Mouse (Mus musculus): ENCODE data around the gene Insr. TPM values are rescaled to one million over a fixed set of nuclear protein-coding genes. Genes with fewer than 3 reads are reported as not detected.

Gene Insr
- polyA plus RNA-seq, 1 experiment from 2014 or later, result 53.4 TPM

DNA sequence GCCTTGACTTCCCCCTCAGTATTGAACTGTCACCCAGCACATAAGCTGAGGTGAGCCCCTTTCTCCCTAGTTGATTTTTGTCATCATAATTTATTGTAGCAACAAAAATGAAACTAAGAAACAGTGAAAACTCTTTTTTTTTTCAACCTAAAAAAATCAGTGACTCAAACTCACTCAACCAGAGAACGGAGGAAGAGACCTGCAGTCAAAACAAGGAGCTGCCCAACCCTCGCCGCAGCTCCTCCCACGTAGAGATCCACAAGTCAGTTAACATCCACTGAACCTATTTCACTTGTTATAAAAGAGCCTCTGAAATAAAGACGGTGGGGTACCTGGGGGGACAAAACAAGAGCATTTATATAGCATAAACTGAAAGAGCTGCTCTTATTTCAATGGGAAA is 30.7 kb downstream of the Insr start:
- Histone ChIP-seq H3K27ac (ENCODE audit: low read depth, low read length) (no peak overlapping the region), H3K4me2 (ENCODE audit: low read length) (no peak overlapping the region), H3K4me1 (ENCODE audit: control insufficient read depth, insufficient read depth, low read depth, low read length) (no peaks in the 10 kb centered on the region), H3K36me3 (ENCODE audit: control insufficient read depth, insufficient read depth, low read length) (peaks cover 2% of the 10 kb centered on the region), H3K4me3 (ENCODE audit: low read length) (no peak overlapping the region), H3K9ac (ENCODE audit: low read depth, low read length) (no peak overlapping the region), H3K9me3 (ENCODE audit: control insufficient read depth, low read length) (no peaks in the 10 kb centered on the region), H3K27me3 (replicated peaks; ENCODE audit: control insufficient read depth, insufficient read depth, low read length) (no peaks in the 10 kb centered on the region)
- no peak for ATAC-seq
- WGBS, result 92% methylated on average over 5 of the region's 5 CpGs

GRCm38 (mm10) chr8:3247129-3247528 is 32.3 kb downstream of the Insr start:
- WGBS, result 67% methylated on average over 1 of the region's 1 CpGs
- Histone ChIP-seq H3K4me1 (ENCODE audit: control insufficient read depth, insufficient read depth, low read depth, low read length) (no peaks in the 10 kb centered on the region), H3K27ac (ENCODE audit: low read depth, low read length) (no peak overlapping the region)

GRCm38 (mm10) chr8:3243229-3243628 is 36.2 kb downstream of the Insr start:
- ATAC-seq, result no peak
- Histone ChIP-seq H3K36me3 (ENCODE audit: control insufficient read depth, insufficient read depth, low read length) (0 out of 2 replicates have a peak, but pooled peaks cover 2% of the 10 kb centered on the region), H3K27me3 (replicated peaks; ENCODE audit: control insufficient read depth, insufficient read depth, low read length) (no peaks in the 10 kb centered on the region), H3K4me3 (ENCODE audit: low read length) (no peak overlapping the region), H3K9ac (ENCODE audit: low read depth, low read length) (no peak overlapping the region), H3K9me3 (ENCODE audit: control insufficient read depth, low read length) (no peaks in the 10 kb centered on the region), H3K4me1 (ENCODE audit: control insufficient read depth, insufficient read depth, low read depth, low read length) (no peaks in the 10 kb centered on the region), H3K4me2 (ENCODE audit: low read length) (no peak overlapping the region), H3K27ac (ENCODE audit: low read depth, low read length) (no peak overlapping the region)
- whole genome bisulfite sequencing, result 77% methylated on average over 4 of the region's 4 CpGs

More at GRCm38 (mm10) chr8:3247129-3247528, 32.3 kb downstream of the Insr start:
- no peak overlapping the region for H3K9ac ChIP-seq (ENCODE audit: low read depth, low read length)
- H3K9me3 ChIP-seq (ENCODE audit: control insufficient read depth, low read length), result no peaks in the 10 kb centered on the region
- peaks cover 2% of the 10 kb centered on the region; the same call in 1 of the 2 replicates for H3K36me3 ChIP-seq (ENCODE audit: control insufficient read depth, insufficient read depth, low read length)
- H3K4me2 ChIP-seq (ENCODE audit: low read length), result no peak overlapping the region
- H3K4me3 ChIP-seq (ENCODE audit: low read length), result no peak overlapping the region
- no peak for ATAC-seq
- no peaks in the 10 kb centered on the region for H3K27me3 ChIP-seq (replicated peaks; ENCODE audit: control insufficient read depth, insufficient read depth, low read length)

DNA sequence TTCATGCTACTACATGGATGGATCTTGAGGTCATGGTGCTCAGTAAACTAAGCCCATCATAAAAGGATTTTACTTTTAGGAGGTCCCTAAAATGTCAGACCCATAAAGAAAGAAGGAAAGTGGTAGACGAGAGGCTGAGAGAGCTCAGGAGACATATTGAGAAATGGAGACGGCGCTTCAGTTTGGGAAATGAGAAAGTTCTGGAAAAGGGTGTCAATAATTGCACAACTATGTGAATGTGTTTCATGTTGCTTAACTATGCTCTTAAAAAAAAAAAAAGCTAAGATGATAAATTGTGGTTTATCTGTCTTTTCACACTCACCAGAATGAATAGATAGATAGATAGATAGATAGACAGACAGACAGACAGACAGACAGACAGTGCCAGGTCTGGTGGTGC is 38.7 kb downstream of the Insr start:
- peaks cover 2% of the 10 kb centered on the region; the same call in 1 of the 2 replicates for H3K4me1 ChIP-seq (ENCODE audit: control insufficient read depth, insufficient read depth, low read depth, low read length)
- WGBS, result 96% methylated on average over 3 of the region's 3 CpGs
- no peaks in the 10 kb centered on the region for H3K9me3 ChIP-seq (ENCODE audit: control insufficient read depth, low read length)
- no peak overlapping the region for H3K27ac ChIP-seq (ENCODE audit: low read depth, low read length)
- no peaks in the 10 kb centered on the region for H3K36me3 ChIP-seq (ENCODE audit: control insufficient read depth, insufficient read depth, low read length)
- no peak overlapping the region for H3K4me2 ChIP-seq (ENCODE audit: low read length)
- no peaks in the 10 kb centered on the region for H3K27me3 ChIP-seq (replicated peaks; ENCODE audit: control insufficient read depth, insufficient read depth, low read length)
- no peak overlapping the region for H3K9ac ChIP-seq (ENCODE audit: low read depth, low read length)
- ATAC-seq, result no peak
- H3K4me3 ChIP-seq (ENCODE audit: low read length), result no peak overlapping the region

DNA sequence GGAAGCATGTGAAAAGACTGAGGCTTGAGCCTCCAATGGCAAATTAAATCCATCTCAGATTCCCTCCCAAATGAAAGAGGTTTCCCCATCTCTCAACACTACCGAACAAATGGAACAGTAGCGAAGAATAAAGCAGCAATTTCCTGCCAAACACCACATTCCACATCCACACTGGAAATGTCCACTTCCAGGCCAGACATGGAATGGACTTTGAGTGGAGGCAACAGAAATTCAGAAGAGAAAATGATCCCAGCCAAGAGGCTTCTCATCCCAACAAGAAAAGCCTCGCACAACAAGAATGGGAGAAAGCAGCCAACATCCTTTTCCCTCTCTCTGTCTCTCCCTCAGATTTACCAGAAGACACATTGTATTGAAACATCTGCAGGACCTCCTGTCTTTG is 39.8 kb downstream of the Insr start:
- WGBS, result 73% methylated on average over 3 of the region's 3 CpGs
- no peaks in the 10 kb centered on the region for H3K9me3 ChIP-seq (ENCODE audit: control insufficient read depth, low read length)
- no peak overlapping the region for H3K27ac ChIP-seq (ENCODE audit: low read depth, low read length)
- H3K4me1 ChIP-seq (ENCODE audit: control insufficient read depth, insufficient read depth, low read depth, low read length), result peaks cover 2% of the 10 kb centered on the region; the same call in 1 of the 2 replicates
- H3K27me3 ChIP-seq (replicated peaks; ENCODE audit: control insufficient read depth, insufficient read depth, low read length), result no peaks in the 10 kb centered on the region
- no peak overlapping the region for H3K4me2 ChIP-seq (ENCODE audit: low read length)
- H3K4me3 ChIP-seq (ENCODE audit: low read length), result no peak overlapping the region
- no peak overlapping the region for H3K9ac ChIP-seq (ENCODE audit: low read depth, low read length)
- no peaks in the 10 kb centered on the region for H3K36me3 ChIP-seq (ENCODE audit: control insufficient read depth, insufficient read depth, low read length)
- no peak for ATAC-seq

DNA sequence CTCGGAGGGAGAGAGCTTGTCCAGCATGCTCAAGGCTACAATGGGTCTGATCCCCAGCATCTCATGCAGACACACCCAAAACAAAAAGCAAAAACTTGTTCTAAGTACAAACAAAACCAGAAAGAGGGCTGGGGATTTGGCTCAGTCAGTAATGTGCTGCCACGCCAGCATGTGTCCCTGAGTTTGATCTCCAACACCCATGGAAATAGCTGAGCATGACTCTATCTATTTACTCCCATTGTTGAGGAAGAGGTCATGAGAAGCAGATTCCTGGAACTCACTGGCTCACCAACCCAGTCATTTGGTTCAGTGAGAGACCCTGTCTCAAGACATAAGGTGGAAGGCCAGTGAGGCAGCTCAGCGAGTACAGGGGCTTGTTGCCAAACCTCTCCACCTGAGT is 40.6 kb downstream of the Insr start:
- 89% methylated on average over 3 of the region's 3 CpGs for WGBS
- no peak overlapping the region for H3K4me3 ChIP-seq (ENCODE audit: low read length)
- H3K9ac ChIP-seq (ENCODE audit: low read depth, low read length), result no peak overlapping the region
- H3K9me3 ChIP-seq (ENCODE audit: control insufficient read depth, low read length), result no peaks in the 10 kb centered on the region
- no peak for ATAC-seq
- no peaks in the 10 kb centered on the region for H3K27me3 ChIP-seq (replicated peaks; ENCODE audit: control insufficient read depth, insufficient read depth, low read length)
- no peak overlapping the region for H3K4me2 ChIP-seq (ENCODE audit: low read length)
- no peak overlapping the region for H3K27ac ChIP-seq (ENCODE audit: low read depth, low read length)
- H3K36me3 ChIP-seq (ENCODE audit: control insufficient read depth, insufficient read depth, low read length), result no peaks in the 10 kb centered on the region
- H3K4me1 ChIP-seq (ENCODE audit: control insufficient read depth, insufficient read depth, low read depth, low read length), result peaks cover 2% of the 10 kb centered on the region; the same call in 1 of the 2 replicates

- H3K27ac ChIP-seq (ENCODE audit: low read depth, low read length), result no peak overlapping the region
- peaks cover 2% of the 10 kb centered on the region; the same call in 1 of the 2 replicates for H3K4me1 ChIP-seq (ENCODE audit: control insufficient read depth, insufficient read depth, low read depth, low read length)
- H3K4me2 ChIP-seq (ENCODE audit: low read length), result no peak overlapping the region
- H3K36me3 ChIP-seq (ENCODE audit: control insufficient read depth, insufficient read depth, low read length), result no peaks in the 10 kb centered on the region
- no peak overlapping the region for H3K4me3 ChIP-seq (ENCODE audit: low read length)
- H3K9me3 ChIP-seq (ENCODE audit: control insufficient read depth, low read length), result no peaks in the 10 kb centered on the region
- 65% methylated on average over 5 of the region's 5 CpGs for WGBS
- ATAC-seq, result no peak
- no peaks in the 10 kb centered on the region for H3K27me3 ChIP-seq (replicated peaks; ENCODE audit: control insufficient read depth, insufficient read depth, low read length)
- no peak overlapping the region for H3K9ac ChIP-seq (ENCODE audit: low read depth, low read length)
Observed at GRCm38 (mm10) chr8:3237319-3237718, 42.1 kb downstream of the Insr start.

- Histone ChIP-seq H3K36me3 (ENCODE audit: control insufficient read depth, insufficient read depth, low read length) (no peaks in the 10 kb centered on the region), H3K27me3 (replicated peaks; ENCODE audit: control insufficient read depth, insufficient read depth, low read length) (no peaks in the 10 kb centered on the region), H3K9ac (ENCODE audit: low read depth, low read length) (no peak overlapping the region), H3K4me2 (ENCODE audit: low read length) (no peak overlapping the region), H3K4me1 (ENCODE audit: control insufficient read depth, insufficient read depth, low read depth, low read length) (peaks cover 2% of the 10 kb centered on the region; the same call in 1 of the 2 replicates), H3K4me3 (ENCODE audit: low read length) (no peak overlapping the region), H3K27ac (ENCODE audit: low read depth, low read length) (no peak overlapping the region), H3K9me3 (ENCODE audit: control insufficient read depth, low read length) (no peaks in the 10 kb centered on the region)
- ATAC-seq, result no peak
- WGBS, result 72% methylated on average over 3 of the region's 3 CpGs
Observed at GRCm38 (mm10) chr8:3236277-3236676, 43.1 kb downstream of the Insr start.

GRCm38 (mm10) chr8:3234569-3234968 is 44.8 kb downstream of the Insr start:
- Histone ChIP-seq H3K4me3 (ENCODE audit: low read length) (no peak overlapping the region), H3K4me2 (ENCODE audit: low read length) (no peak overlapping the region), H3K27ac (ENCODE audit: low read depth, low read length) (no peak overlapping the region), H3K27me3 (replicated peaks; ENCODE audit: control insufficient read depth, insufficient read depth, low read length) (no peaks in the 10 kb centered on the region), H3K9ac (ENCODE audit: low read depth, low read length) (no peak overlapping the region), H3K36me3 (ENCODE audit: control insufficient read depth, insufficient read depth, low read length) (no peaks in the 10 kb centered on the region), H3K9me3 (ENCODE audit: control insufficient read depth, low read length) (no peaks in the 10 kb centered on the region), H3K4me1 (ENCODE audit: control insufficient read depth, insufficient read depth, low read depth, low read length) (peaks cover 2% of the 10 kb centered on the region; the same call in 1 of the 2 replicates)
- 87% methylated on average over 3 of the region's 3 CpGs for WGBS
- no peak for ATAC-seq

DNA sequence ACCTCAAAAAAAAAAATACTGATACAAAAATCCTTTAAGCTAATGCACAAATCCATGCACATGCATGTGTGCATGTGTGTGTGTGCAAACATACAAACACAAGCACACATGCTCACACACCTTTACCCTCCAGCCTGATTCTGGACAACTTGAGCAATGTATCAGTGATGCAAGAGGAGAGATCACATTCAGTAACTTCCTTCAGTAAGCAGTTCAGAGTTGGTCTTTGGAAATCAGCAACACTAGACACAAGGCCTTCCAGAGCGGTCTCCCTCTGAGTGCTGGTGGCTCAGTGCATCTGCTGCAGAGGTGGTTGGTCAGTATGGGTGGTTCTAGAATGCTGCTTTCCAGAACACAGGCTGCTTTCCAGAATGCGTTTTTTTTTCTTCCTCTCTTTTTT is 46.8 kb downstream of the Insr start:
- Histone ChIP-seq H3K4me3 (ENCODE audit: low read length) (no peak overlapping the region), H3K9me3 (ENCODE audit: control insufficient read depth, low read length) (no peaks in the 10 kb centered on the region), H3K4me1 (ENCODE audit: control insufficient read depth, insufficient read depth, low read depth, low read length) (peaks cover 2% of the 10 kb centered on the region; the same call in 1 of the 2 replicates), H3K36me3 (ENCODE audit: control insufficient read depth, insufficient read depth, low read length) (no peaks in the 10 kb centered on the region), H3K4me2 (ENCODE audit: low read length) (no peak overlapping the region), H3K27ac (ENCODE audit: low read depth, low read length) (no peak overlapping the region), H3K27me3 (replicated peaks; ENCODE audit: control insufficient read depth, insufficient read depth, low read length) (no peaks in the 10 kb centered on the region), H3K9ac (ENCODE audit: low read depth, low read length) (no peak overlapping the region)
- ATAC-seq, result no peak
- WGBS, result 97% methylated on average over 2 of the region's 2 CpGs
